Mouse (Mus musculus): Measurements from ENCODE around the gene Tacstd2.

DNA sequence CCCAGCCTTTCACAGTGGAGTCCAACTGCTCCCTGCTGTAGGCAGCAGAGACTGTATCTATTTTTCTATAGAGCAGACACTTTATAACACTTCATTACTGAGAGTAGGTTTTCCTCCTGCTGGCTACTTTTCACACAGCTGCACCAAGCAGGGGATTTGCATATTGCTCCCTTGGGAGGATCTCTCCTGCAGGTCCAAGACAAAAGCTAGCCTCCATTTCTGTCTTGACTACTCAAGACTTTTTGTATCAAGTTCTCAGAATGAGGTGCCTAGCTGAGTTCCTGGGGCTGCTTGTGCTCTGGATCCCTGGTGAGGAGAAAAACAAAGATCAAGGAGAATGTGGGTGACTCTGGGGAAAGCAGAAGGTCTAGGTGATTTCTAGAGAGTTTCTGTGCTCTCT lies 19.8 kb upstream of the Tacstd2 start:
- TF ChIP-seq CTCF (IDR thresholded peaks at IDR 0.05) (no peak), EP300 (IDR thresholded peaks at IDR 0.05) (no peak)
